Mouse (Mus musculus): ENCODE measurements around the gene Tmem234.
A peak's percentile ranks its signal among the peaks of the same experiment; 100 is the strongest.

The Tmem234 gene

GRCm38 (mm10) chr4:129672083-129672877 is 71.8 kb downstream of the Tmem234 start, which contains the start of gene Kpna6:
Gene Kpna6 (minus strand): TSS chr4:129672767.
- DNase-seq (ENCODE audit: low read depth, low spot score), result peak; percentile 83

- no peak for DNase-seq (ENCODE audit: low read depth, low spot score)
Measured at GRCm38 (mm10) chr4:129672878-129673449, 72.5 kb downstream of the Tmem234 start.
